Mouse (Mus musculus) cerebellum, postnatal 4 days (tissue): ENCODE data around the gene Ano1.

Source experiments
- DNase-seq, 2 experiments: peaks; one replicate each; pipeline ENCODE4 v3.0.0; 2022; ENCODE audit warnings: low spot score in 2 of 2, mixed read lengths in 1 of 2

The Ano1 gene

DNA sequence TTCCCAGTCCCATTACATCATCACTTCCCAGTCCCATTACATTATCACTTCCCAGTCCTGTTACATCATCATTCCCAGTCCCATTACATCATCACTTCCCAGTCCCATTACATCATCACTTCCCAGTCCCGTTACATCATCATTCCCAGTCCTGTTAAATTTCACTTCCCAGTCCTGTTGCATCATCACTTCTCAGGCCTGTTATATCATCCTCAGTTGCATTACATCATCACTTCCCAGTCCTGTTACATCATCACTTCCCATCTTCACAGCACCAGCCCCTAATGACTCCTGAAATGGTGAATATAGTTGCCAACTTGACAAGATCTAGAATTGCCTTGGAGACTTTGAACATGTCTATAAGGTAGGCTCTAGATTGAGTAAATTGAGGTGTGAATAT lies 17.1 kb upstream of the Ano1 start:
- DNase-seq: no peak

DNA sequence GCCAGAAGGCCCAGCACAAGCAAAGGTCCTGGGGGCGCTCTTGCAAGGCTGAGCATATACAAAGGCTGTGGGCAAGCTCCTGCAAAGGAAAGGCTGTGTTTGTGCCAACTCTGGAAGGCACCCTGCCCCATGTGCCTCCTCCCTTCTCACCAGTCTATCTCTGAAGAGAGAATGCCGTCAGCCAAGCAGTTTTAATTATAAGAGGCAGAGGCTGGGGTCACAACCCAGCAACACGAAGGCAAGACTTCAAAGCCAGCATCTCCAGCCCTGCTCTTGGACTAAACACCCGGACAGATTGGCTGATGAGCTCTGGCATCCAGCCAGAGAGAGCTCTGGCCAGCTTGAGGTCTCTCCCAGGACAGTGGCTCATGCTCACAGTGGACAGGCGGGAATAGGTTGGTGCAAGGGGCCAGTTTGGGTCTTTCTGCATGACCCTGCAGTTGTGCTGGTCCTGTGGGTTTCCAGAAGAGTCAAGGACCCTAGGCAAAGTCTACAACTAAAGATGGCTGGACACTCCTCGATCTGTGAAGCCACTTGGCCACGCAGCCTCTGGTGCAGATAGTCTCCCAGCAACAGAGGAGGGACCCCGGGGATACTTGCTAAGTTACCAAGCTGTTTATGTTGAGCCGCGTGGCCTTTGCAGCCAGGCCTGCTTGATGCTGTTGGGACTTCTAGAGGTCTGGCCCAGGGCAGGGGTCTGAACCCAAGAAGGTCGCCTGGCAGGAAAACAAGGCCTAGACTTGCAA lies 12.9 kb upstream of the Ano1 start:
- peak in 1 of 2 experiments; percentile 54 for DNase-seq

DNA sequence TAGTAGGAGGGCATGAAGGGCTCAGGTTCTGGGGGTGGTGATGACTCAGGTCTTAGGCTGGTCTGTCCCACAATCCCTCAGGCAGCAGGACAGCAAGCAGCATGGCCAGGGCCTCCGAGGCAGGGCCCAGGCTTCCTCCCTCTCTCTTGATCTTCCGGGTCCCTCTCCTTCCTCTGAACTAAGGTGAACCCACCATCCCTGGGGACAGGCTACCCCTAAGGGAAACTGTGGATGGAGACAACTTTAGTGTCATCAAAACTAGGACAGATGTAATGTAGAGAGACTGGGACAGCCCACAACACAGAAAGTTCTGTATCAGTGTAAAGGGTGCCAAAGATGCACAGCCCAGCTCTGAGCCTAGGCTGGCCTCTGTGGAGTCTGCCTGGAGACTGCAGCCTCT lies 12.2 kb upstream of the Ano1 start:
- no peak for DNase-seq

DNA sequence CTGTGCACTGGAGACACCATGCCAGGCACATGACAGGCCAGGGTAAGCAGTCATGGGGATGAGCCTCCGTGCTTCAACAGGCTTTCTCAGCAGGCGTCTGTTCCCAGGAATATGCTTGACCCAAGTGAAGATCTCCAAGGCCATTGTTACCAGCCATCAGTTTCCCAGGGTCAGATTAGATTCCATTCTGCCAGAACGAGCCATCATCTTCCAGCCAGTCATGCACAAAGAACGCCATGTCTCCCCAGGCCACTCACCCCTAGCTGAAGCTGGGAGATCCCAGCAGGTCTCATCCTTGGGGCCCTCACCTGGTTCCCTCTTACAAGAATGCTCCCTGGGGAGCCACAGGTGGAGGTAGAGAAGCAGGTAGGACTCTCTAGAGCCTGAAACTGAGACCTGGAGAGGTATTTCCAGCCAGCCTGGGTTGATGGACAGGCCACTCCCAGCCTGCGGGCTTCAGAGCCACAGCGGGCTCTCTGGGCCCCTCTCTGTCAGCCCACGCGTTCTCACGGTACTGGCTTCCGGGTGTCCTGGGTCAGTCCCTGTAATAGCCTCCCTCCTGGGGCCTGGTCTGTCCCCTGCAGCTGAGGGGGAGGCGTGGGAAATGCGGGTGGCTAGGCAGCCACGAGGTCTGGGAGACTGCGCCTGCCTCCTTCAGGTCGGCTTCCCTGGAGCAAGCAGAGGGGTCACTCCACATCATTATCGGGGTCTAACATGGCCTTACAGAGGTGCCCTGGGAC lies 10.9 kb upstream of the Ano1 start:
- DNase-seq: no peak

DNA sequence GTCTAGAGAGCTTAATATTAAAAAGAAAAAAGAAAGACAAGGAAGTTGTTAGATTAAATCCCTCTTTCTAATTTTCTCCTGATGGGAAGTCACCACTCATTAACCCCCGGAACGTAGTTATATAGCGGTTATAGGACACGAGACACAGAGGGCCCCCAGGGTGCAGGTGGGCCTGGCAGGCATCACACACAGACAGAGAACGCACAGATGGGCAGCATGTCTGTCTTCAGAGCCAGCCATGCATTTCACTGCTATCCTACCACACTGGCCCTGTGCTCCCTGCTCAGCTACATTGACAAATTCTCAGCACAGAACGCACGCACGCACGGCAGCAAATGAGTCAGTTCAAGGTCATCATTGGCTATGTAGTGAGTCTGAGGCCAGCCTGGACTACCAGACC lies 8.5 kb upstream of the Ano1 start:
- DNase-seq: no peak

DNA sequence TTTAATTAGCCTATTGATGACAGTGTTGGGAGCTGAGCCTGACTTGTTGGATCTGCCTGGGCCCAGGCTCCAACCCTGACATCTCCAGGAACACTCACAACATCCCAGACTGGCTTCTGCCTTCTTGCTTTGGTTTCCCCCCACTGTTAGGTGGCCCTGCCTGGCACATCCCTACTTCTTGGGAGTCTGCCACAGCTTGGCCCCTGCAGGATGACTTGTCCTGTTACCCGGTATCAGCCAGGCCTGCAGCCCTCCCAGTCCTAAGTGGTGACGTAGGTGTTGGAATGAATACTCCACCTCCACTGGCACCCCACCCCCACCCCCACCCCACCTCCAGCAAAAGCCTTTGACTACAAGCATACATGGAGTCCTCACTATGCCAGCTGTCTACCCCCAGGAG lies 7.7 kb upstream of the Ano1 start:
- DNase-seq: no peak

DNA sequence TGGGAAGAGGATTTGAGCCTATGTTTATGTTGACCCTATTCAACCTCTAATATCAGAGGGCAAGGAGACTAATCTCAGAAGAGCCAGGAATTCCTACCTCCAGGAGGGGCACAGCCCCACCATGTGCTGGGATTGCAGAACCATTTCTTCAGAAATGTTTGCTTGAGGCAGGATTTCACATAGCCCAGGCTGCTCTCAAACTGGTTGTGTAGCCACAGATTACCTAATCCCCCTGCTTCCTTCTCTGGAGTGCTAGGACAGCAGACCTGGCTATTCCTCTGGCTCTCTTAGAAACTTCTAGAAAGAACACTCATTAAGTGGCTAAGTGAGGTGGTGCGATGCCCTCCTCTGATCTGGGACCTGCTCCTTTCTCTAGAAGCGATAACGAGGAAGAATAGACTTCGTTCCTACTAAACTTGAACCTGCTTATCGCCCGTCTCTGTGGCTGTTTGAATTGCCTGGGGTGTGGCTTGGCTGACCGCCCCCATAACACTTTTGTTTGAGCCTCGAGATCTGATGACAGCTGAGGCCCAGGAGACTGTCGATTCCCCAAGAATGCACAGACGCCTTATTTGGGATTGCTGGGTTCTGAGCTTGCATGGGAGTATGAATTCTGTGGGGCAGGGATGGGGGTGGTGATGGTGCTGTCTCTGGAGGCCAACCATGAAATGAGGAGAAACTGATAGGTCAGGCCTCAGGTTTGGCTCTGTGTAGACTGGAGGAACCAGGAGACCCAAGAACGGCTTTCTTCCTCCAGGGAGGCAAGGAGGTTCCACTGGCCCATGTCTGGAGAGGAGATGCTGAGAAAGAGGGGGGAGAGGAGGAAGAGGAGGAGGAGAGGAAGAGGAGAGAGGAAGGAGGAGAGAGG lies 4.0 kb upstream of the Ano1 start:
- no peak for DNase-seq

DNA sequence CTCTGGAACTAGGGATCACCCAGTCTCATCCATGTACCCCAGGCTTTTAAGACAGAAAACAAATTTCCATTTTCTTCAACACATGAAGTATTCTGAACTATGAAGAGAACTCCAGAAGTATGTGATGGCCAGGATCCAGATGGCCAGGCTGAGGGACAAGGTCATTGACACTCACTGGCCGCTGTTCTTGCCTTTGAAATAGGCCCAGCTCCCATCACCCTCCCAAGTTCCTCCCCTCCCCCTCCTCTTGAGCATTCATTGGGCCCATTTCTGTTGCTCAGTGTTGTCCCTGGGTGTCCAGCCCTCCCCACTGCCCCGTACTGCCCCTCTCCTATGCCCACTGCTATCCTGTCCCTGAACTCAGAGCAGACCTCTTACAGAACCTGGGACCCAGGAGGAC lies 2.9 kb upstream of the Ano1 start:
- DNase-seq: no peak

DNA sequence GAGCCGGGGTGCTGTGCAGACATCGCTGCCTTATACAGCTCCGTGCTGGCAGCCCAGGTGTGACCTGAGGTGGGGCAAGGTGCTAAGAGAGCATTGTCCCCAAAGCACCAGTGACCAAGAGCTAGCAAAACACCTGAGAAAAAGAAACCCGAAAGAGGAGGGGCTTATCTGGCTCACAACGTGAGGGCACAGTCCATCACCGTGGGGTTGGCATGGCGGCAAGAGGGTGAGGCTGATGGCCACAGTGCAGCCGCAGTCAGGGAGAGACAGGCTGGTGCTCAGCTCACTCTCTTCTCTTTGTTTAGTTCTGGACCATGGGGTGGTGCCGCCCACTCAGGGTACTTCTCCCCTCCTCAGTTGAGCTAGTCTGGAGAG lies 1.9 kb upstream of the Ano1 start:
- no peak for DNase-seq

DNA sequence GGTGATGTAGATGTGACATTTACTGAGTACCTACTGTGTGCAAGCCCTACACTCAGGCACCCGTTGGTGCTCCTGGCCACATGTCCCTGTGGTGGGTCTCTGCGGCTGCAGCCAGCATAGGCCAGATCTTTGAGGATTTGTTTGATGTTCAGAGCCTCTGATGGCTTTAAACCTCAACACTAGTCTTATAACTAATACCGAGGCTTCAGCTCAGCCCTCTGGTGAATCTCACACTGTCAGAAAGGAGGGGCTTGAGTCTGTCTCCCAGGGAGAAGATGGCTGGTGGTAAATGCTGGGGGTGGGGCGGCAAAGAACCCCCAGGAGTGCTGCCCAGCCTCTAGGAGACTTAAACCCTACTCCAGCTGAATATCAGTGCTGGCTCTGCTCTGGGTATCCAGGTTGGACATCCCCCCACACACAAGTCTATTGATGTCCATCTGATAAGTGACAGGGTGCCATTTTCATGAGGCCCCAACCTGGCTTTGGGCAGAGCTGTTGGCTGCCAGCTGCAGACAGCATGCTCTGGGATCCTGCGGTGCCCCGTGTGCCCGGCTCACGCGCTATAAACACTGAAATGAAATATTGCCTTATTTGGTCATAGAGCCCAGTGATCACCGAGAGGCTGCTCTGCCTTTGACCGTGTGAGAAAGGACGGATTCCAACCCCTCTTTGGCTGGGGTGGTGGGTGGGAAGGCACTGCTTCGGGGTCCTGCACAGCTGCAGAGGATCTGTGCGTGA lies 1.3 kb upstream of the Ano1 start:
- no peak for DNase-seq

DNA sequence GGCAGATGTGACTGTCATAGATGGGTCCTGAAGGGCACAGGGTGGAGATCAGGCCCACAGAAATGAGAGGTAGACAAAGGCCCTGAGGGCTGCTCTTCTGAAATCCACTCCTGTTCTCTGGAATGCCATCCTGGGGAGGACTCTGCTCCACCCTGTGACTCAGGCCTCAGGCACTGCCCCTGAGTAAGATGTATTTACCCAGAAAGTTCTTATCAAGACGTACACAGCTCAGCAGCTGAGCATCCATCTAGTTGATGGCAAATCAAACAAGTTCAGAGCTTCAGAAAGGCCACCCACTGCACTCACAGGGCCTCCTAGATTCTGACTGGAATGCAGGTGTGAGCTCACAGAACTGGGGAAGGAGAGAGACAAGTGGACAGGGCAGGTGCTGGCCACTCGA lies 4.0 kb downstream of the Ano1 start:
- DNase-seq: no peak

DNA sequence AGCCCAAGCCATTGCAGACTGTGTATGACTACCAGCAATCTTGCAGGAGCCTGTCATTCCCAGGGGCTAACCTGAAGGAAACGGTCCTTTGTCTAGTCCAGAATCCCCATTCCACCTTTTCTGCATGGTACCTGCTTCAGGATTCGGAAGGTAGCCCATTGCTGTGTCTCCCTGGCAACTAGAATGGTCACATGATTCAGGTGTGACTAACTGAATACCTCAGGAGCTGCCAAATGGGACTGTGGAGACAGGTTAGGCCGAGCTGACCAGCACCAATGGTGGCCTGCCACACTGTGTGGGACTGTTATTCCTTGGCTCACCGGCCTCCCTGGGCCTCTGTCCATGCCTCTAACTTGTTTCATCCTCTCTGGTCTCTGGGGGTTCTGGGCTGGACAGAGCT lies 5.3 kb downstream of the Ano1 start:
- no peak for DNase-seq

DNA sequence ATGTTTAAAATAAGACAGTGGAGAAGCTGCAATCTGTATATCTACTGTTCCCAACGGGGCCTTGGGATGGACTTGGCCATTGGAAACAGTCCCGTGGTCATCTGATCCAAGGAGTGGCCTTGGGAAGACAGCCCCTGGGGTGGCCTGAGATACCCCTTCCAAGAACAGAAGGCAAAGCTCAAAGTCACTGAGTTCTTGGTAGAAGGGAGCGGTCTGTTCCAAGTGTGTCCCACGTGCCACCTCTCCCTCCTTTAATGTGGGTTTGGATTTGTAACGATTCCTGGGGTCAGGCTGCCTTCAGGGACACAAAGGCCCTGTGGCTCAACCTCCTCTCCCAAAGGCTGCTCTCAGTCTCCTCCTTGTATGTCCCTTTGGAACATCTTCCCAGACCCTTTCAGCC lies 7.9 kb downstream of the Ano1 start:
- DNase-seq: no peak

DNA sequence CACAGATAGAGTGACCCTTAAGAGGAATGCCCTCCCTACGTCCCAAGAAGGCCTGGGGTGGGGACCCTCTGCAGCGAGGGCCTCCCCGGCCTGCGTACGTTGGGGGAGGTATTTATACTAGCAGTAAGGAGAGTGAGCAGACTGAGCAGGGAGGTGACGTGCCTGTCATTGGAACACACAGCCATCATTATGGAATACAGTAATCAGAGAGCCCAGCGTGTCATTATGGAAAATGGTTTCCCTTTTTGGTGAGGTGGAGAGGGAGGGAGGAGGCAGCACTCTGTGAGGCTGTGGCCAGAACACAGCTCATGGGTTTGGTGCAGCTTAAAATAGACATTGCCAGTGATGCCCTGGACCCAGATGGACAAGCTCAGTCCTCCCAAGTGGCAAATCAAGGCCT lies 11.1 kb downstream of the Ano1 start:
- no peak for DNase-seq

DNA sequence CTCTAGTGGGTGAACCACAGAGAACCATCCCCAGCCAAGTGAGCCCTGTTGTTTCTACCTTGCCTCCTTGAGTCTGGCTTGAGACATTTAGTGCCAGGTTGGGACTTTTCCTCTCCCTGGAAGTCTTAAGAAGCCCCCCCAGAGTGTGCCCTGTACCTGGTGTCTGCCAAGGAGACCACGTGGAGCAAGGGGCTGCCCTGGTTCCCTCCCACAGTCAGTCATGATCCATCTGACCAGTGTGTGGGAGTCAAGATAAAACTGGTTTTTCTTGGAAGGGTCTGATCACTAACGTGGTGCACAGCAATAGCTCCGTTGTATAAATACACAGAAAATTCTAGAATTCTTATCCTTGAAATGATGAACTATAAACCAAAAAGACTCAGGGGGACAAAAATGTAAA lies 12.0 kb downstream of the Ano1 start:
- no peak for DNase-seq

DNA sequence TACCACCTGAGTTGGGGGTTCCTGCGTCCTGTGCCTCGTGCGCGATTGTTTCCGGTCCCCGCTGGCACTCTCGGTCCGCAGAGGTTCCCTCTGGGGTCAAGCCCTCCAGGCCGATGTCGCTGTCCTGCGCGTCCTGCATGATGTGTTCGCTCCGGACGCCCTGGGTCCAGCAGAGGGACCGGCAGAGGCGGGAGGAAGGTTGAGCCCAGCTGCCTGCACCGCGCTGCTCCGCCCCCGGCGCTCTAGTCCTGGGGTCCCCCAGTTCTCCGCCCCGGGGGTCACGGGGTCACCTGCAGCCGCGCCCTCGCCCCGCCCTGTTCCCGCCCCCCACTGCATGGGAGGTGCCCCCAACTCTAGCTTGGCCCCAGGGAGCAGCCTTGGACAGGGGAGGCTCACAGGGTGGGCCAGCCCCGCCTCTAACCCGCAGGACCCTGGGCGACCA lies 13.4 kb downstream of the Ano1 start:
- no peak for DNase-seq

DNA sequence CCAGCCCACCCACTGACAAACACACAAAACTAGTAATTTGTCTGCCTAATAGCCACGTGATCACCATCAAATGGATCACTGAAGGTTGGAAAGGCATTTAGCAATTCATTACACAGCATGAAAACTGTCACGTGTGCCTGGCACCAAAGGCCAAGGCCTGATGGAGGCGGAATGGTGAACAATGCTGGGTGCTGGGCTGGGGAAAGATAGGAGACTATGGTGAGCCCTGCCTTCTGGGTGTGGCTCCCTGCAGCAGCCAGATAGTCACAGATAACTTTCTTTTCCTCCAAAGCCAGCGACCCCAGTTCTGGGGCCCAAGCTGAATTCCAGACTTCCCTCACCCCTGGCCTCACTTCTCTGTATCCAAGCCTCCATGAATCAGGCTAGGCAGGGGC lies 19.9 kb downstream of the Ano1 start:
- DNase-seq: no peak

DNA sequence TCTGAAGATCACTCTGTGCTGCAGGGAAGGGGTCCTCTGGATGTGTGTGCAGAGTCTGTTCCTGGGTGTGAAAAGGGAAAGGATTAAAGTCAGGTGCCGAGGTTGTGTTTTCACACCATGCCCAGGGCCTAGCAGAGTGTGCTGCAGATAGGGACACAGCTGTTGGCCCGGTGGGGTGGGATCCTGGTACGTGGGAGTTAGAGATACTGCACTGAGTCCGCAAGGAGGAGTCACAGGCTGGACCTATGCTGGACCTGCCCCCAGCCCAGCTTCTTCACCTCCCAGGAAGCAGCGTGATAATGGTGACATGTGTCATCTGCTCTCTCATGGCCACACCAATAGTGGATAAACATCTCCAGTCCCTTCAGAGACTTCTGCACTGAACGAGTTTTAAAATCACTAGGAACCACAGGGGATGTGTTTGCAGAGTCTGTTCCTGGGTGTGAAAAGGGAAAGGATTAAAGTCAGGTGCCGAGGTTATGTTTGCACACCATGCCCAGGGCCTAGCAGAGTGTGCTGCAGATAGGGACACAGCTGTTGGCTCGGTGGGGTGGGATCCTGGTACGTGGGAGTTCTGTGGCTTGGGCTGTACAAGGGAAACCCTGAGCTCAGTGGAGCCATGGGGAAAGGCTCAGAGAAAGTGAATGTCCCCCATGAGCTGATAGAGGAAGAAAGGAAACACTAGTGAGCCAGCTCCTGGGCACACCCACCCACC lies 20.4 kb downstream of the Ano1 start:
- DNase-seq: no peak

DNA sequence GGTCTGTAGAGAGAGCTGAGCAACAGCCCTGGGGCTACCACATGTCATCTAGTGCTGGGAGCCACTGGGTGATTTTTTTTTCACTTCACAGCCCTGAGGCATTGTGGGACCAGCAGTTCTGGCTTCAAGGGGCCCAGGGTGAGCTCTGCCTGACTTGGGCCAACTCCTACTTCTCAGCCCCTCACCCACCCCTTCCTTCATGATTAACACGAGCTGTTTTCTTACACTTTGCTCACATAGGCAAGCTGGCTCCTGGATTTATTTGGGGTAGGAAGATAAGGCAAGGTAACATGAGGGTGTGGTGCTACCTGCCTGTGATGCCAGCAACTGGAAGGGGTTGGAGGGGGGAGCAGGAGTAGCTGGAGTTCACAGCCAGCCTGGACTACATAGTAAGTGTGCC lies 27.5 kb downstream of the Ano1 start:
- DNase-seq: no peak

DNA sequence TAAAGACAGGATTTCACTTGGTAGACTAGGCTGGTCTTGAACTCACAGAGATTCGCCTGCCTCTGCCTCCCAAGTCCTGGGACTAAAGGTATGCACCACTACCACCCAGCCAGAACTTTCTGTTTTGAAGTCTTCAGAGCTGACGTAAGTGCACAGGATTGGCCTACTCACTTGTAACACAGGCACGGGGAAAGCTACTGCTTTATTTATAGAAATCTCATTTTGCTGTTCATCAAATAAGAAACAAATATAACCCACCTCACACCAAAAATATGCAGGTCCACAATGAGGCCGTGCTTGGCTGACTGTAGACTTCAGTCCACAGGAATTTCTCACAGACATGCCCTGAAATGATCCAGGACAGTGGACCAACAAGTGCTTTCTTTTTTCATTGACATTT lies 31.8 kb downstream of the Ano1 start:
- DNase-seq: no peak

DNA sequence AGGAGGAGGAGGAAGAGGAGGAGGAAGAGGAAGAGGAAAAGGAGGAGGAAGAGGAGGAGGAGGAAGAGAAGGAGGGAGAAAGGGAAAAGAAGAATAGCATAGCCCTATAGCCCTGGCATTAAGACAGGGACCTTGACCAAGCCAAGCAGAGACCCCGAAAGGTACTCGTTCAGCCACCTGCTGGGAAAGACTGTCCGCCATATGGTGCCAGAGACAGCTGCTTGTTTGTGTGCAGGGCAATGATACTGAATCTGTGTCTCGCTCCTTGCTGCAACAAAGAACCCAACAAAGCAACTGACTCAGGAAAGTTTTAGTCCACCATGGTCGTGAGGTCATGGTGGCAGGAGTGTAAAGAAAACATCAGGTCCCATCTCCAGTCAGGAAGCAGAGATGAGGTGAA lies 34.0 kb downstream of the Ano1 start:
- no peak for DNase-seq
